Mouse (Mus musculus) megakaryocyte-erythroid progenitor cell, adult 5-6 weeks (primary cell): ENCODE data around the gene Rpa2. TPM values are rescaled to one million over a fixed set of nuclear protein-coding genes. Genes with fewer than 3 reads are reported as not detected.

ENCODE experiments used
- ATAC-seq: replicated peaks from 2 replicates; pipeline ENCODE4 v1.8.0; 2016; ENCODE audit warnings: mild to moderate bottlenecking, inconsistent platforms; ENCODE audit not compliant: severe bottlenecking, poor library complexity, low FRiP score, low TSS enrichment
- total RNA-seq, 2 experiments: library from RNA; stranded (forward) in 1 of 2; stranded (reverse) in 1 of 2; fragments of 200-1000, 215-1000 nt in 1 of 2; fragments of >200 nt in 1 of 2; fragmentation: Nextera tagmentation in 1 of 2; gene quantifications; 2 replicates each; pipeline ENCODE4 v1.2.3; 2014 to 2017

Gene Rpa2
- total RNA-seq, 2 experiments from 2014 or later = 55.3 to 128 TPM

GRCm38 (mm10) chr4:132799845-132800244 is 31.7 kb downstream of the Rpa2 start:
- no peak for ATAC-seq

DNA sequence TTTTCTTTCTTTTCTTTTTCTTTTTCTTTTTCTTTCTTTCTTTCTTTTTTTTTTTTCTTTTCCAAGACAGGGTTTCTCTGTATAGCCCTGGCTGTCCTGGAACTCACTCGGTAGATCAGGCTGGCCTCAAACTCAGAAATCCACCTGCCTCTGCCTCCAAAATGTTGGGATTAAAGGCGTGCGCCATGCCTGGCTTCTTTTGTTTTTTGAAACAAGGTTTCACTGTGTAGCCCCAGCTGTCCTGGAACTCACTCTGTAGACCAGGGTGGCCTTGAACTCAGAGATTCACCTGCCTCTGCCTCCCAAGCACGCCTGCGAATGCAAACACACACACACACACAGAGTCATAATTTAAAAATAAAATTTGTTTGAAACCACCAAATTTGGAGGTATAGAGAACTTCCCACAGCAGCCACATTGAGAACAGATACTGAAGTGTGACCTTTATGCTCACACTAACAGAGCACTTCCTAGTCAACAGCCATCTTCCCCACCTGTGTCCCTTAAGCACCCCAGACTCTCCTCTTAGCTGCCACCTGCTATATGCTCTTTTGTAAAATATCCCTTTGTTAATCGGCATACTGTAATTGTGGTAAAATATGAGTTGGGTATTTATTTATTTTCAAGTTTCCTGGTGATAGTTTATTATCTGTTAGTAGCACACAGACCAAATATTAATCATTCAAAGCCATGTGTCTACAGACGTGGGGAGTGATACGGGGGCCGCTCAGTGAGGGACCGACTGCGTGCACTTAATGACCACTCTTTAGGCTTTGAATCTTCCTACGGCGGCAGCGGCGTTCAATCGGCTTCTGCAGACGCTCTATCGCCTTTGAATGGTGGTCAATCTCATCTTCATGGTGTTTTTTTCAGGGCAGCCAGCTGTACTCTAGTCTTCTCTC is 33.3 kb downstream of the Rpa2 start:
- ATAC-seq = peak; percentile 79

- ATAC-seq = peak; percentile 22; the same call in 1 of the 2 replicates
These were observed 34.1 kb downstream of the Rpa2 start for GRCm38 (mm10) chr4:132802171-132802637.

DNA sequence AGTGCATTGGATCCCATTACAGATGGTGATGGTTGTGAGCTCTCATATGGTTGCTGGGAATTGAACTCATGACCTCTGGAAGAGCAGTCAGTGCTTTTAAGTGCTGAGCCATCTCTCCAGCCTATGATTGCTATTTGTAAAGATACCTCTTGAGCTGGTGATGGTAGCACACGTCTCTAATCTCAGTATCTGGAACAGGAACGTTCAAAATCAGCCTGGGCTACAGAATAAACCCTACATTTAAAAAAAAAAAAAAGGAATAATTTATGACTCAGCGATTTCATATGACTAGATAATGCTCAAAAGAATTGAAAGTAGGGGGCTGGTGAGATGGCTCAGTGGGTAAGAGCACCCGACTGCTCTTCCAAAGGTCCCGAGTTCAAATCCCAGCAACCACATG is 35.1 kb downstream of the Rpa2 start:
- ATAC-seq = no peak

DNA sequence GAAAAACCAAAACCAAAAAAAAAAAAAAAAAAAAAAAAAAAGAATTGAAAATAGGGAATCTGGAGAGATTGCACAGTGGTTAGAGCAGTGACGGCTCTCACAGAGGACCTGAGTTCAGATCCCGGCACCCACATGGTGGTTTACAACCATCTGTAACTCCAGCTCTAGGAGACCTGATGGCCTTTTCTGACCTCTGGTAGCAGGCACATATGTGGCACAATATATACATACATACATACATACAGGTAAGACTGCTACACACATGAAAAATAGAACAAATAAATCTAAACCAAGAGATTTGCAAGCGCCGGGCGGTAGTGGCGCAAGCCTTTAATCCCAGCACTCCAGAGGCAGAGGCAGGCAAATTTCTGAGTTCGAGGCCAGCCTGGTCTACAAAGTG is 35.7 kb downstream of the Rpa2 start:
- ATAC-seq = no peak

DNA sequence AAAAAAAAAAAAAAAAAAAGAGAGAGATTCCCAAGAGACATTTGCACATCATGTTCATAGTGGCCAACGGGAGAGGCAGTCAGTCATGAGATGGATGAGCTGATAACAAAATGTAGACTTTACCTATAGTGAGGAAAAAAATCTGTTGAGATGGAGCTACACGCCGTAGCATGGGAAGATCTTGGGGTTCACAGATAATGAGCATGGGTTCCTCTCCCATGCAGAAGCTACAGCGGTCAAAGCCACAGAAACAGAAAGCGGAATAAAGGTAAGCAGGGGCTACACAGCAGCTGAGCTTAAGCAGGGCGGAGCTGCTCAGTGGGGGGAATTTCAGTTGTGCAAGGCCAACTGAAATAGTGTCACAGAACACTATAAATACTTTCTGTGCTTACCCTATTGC is 36.2 kb downstream of the Rpa2 start:
- ATAC-seq = no peak

- no peak for ATAC-seq
These were observed 37.0 kb downstream of the Rpa2 start for GRCm38 (mm10) chr4:132805146-132805545.

DNA sequence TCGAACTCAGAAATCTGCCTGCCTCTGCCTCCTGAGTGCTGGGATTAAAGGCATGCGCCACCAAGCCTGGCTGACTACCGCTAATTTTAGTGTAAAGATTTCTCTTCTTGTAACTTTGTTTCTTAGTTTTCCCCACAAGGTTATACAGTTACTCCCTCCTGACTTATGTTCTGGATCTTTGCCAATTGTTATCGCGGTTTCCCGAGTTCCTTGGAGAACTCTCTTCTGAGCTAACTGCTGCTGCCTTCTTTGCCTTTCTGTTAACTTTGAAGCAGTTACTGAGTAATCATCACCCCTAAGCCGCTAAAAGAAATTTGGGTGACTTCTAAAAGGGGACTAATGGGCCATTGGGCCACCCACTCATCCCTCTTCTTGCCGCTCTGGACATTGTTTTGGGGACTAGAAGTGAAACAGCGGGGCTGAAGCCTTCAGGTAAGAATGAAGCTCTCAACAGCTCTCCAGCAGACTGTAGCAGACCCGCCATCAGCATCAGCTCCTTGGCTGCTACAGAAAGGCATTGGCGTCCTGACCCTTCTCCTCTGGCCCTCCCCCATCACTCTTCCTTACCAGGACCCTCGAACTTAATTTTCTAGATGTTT is 37.6 kb downstream of the Rpa2 start:
- 0 out of 2 replicates have a peak, but pooled peaks have one; percentile 27 for ATAC-seq

GRCm38 (mm10) chr4:132806620-132807191 is 38.6 kb downstream of the Rpa2 start:
- no peak for ATAC-seq

GRCm38 (mm10) chr4:132807771-132808641 is 39.9 kb downstream of the Rpa2 start:
- no peak for ATAC-seq

DNA sequence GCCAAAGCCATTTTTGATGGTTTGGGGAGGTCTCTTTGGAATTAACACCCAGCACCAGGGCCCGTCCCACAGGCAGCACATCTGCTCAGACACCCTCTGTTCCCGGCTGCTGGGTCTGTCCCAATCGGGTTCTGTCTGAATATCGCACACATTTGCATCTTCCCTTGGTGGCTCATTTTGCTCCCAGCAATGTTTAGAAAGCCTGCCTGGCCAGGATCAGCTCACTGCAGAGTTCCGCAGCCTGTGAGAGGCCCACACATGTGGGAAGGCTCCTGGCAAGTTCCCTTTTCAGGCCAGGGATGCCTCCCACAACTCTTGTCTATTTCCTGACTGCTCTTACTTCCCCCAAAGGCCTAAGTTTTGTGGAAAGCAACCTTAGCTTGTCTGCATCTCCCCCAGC is 41.5 kb downstream of the Rpa2 start:
- no peak for ATAC-seq

DNA sequence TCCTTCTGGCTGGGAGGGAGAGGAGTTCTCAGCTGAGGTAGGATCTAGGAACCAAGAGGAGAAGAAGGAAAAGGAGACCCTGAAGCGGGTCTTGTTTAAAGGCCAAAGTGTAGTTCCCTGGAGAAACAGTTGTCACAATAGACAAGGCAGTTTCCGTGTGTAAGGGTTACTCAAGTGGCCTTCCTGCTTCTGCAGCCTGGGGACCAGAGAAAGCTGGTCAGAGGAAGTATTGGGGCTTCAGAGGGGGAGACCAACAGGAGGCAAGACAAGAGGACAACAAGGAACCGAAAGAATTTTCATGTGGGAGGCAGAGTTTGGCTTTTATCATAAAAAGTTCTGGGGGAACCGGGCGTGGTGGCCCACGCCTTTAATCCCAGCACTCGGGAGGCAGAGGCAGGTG is 48.3 kb downstream of the Rpa2 start:
- ATAC-seq = no peak

DNA sequence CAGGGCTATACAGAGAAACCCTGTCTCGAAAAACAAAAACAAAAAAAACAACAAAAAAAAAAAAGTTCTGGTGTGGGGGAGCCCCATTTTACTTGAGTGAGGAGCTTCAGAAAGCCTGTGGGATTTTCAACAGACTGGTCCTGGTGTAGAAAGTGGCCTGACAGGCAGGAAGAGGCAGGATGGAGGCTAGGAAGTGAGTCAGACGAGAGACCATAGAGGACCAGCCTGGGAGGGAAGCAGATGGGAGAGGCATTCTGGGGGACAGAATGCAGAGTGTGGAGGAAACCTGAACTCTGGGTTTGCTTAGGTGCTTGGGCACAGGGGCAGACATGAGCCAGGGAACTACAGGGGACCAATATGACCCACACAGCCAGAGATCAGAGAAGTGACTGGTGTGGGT is 48.7 kb downstream of the Rpa2 start:
- no peak for ATAC-seq

GRCm38 (mm10) chr4:132818442-132818841 is 50.3 kb downstream of the Rpa2 start:
- no peak for ATAC-seq

DNA sequence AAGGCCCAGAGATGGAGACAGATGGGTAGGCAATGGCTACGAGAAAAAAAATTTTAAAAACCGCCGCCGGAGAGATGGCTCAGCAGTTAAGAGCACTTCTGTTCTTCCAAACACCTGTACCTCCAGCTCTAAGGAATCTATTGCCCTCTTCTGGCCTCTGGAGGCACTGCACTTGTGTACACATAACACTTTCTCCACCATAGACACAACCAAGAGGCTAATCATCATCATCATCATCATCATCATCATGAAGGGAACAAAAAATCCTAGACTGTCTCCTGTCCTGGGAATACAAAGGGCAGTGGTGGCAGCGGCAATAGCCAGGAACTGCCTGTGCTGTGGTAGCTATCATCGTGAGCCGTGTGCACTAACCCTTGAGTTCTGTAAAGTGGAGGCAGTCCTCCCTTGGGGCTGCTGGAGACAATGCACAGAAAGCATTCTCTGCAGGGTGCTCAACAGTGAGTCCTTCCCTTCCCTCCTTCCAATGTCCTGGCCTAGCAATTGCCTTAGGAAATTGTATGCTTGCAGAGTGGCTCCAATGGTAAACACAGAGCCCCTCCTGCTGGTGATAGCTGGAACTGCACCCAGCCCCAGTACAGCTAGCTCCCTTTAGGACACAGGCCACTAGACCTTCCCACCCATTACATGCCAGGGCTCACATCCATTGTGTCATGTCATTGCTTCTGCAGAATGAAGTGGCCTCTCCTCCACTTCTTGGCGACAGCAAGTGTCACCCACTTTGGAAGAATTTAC is 55.7 kb downstream of the Rpa2 start:
- peak; percentile 82 for ATAC-seq
